Mouse (Mus musculus): Measurements from ENCODE around the gene Dnaja2.

GRCm38 (mm10) chr8:85603203-85603895 is 48.2 kb upstream of the Dnaja2 start:
- no peak for TF ChIP-seq POLR2A (IDR thresholded peaks at IDR 0.05; ENCODE audit: borderline replicate concordance, extremely low read depth, insufficient read depth, insufficient read length, poor library complexity, severe bottlenecking)
- TF ChIP-seq CTCF (IDR thresholded peaks at IDR 0.05; ENCODE audit: borderline replicate concordance, extremely low read depth, insufficient read depth, insufficient read length): peak; percentile 74

All from brain, embryonic 14.5 days (tissue).